Mouse (Mus musculus) colon, adult 2 months (tissue): ENCODE results near the gene Rcor2. TPM values are rescaled to one million over a fixed set of nuclear protein-coding genes. Genes with fewer than 3 reads are reported as not detected.

Experiments
- polyA plus RNA-seq: library from polyadenylated mRNA; depleted of rRNA; stranded (reverse); fragments of >200 nt; gene quantifications from 2 replicates; pipeline ENCODE4 v1.2.3, GENCODE M21; 2012; rRNA removed

Rcor2 gene
- polyA plus RNA-seq = 2.2 and 2.6 TPM in 2 replicates

DNA sequence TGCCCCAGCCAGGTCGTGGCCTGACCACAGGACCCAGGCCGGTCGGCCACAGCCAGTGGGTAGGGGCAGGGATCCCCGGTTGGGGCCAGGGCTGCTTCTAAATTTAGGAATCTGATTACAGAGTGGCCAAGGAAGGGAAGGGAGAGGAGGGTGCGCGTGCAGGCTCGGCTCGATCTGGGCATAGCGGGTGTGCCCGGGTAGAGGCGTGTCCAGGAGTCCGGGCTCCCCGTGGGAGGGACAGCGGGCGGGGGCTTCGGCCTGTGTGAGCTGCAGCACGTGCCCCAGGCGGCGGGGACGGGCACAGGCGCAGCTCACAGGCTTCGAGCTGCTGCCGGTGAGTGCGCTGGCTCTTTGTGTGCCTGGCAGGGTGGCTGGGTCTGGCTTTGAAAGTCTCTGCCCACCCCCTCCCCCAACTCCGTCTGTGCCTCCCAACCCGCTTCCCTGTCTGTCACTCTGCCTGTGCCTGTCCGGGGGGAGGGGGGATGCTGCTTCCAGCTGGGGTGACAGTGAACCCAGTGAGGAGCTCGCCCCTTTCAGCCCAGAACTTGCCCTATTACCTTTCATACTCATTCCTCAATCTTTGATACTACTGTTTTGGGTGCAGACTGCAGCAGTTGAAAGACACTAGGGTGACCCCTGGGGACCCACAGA lies at the start of gene Rcor2:
Rcor2 (plus strand) TSS at position 235 of the 651 bp plus-strand sequence.

DNA sequence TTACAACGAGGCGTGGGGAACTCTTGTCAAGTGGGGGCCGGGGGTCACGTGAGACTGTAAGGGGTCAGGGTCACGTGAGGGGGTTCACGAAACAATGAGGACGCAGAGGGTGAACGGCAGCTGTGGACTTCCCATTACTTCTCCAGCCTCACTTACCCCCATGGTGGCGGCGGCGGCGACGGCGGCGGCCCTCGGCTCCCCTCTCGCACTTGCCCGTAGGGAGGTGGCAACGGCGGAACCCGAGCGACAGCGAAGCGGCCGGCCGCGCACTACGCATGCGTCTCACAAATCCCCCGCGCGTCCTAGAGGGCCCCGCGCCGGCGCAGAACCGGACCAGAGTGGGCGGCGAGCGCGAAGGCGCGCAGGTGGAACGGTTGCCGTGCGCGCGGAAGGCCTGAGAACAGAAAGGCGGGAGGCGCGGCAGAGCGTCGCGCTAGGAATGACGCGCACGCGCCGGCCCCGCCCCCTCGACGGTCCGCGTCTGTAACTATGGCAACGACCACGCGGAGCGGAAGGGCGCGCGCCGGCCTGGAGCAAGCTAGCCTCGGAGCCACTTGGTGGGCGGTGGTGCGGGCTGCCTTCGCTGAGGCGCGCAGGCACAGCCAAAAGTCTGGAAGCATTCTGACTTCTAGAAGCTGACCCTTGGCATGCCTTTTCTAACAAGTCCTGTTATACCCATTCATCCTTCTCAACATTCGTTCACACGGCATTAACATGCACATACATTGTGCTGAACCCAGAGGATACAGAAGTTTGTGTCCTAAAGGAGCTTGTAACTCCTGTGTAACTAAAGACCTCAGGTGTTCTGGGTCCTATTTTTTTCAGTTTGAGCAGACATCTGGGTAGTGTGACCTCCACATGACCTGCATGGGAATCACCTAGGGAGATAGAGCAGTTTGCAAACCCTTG lies 26.1 kb upstream of the Rcor2 start, which contains the start of gene Naa40:
Naa40 (minus strand) TSS at position 402 of the 909 bp plus-strand sequence.

Other genes with a start within 250 kb of the Rcor2 start
- gene Fermt3, start 247.9 kb upstream of the Rcor2 start, polyA plus RNA-seq = 14.6 and 15.7 TPM in 2 replicates
- 24.6 and 30.5 TPM in 2 replicates for gene Stip1, start 227.4 kb upstream of the Rcor2 start, polyA plus RNA-seq
- 61.6 and 63.0 TPM in 2 replicates for gene Macrod1, start 210.5 kb upstream of the Rcor2 start, polyA plus RNA-seq
- 0.71 and 0.73 TPM in 2 replicates for gene Flrt1, start 161.6 kb upstream of the Rcor2 start, polyA plus RNA-seq
- 108 and 134 TPM in 2 replicates for gene Otub1, start 61.0 kb upstream of the Rcor2 start, polyA plus RNA-seq
- gene Cox8a, start 49.7 kb upstream of the Rcor2 start, polyA plus RNA-seq = 3,278 and 6,426 TPM in 2 replicates
- 18.1 and 20.9 TPM in 2 replicates for gene Naa40, start 26.1 kb upstream of the Rcor2 start, polyA plus RNA-seq
- 192 and 221 TPM in 2 replicates for gene Mark2, start 74.5 kb downstream of the Rcor2 start, polyA plus RNA-seq
- 18.5 and 22.0 TPM in 2 replicates for gene Spindoc, start 115.7 kb downstream of the Rcor2 start, polyA plus RNA-seq
- 21.6 and 22.2 TPM in 2 replicates for gene 2700081O15Rik, start 150.3 kb downstream of the Rcor2 start, polyA plus RNA-seq
- gene Rtn3, start 216.0 kb downstream of the Rcor2 start, polyA plus RNA-seq = 74.8 and 101 TPM in 2 replicates
- 6.7 and 7.1 TPM in 2 replicates for gene Atl3, start 226.7 kb downstream of the Rcor2 start, polyA plus RNA-seq